Mouse (Mus musculus) thymus, postnatal 4 days (tissue): ENCODE results near the gene Olfr68.
"Not testable (repeated sequence)": the region's sequence is repeated elsewhere in the genome, so short reads cannot be mapped to it uniquely, and the experiment has no call there.

ENCODE experiments used
- DNase-seq: peaks from one replicate; pipeline ENCODE4 v3.0.0; 2021

Olfr68 gene

DNA sequence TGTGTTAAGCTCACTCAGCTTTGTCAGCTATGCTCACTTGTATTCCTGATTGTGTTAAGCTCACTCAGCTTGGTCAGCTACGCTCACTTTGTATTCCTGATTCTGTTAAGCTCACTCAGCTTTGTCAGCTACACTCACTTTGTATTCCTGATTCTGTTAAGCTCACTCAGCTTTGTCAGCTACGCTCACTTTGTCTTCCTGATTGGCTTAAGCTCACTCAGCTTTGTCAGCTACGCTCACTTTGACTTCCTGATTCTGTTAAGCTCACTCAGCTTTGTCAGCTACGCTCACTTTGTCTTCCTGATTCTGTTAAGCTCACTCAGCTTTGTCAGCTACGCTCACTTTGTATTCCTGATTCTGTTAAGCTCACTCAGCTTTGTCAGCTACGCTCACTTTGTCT is 17.3 kb downstream of the Olfr68 start:
- DNase-seq, result not testable (repeated sequence)

DNA sequence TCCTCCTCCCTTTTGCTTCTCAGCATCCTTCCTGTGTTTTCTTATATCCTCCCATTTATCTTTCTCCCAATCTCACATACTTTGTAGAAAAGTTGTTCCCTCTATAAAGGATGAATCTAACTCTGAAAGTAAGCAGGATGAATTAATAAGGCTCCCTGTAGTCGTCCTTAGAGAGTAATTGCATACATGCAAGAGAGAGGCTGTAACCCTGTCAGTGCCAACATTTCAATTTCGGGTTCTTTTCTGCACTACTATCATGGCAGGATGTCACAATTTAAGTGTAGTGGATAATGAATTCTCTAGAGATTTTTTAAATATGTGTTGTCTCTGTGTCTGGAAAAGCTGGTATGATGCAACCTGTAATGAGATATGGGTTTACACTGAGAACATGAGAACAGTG is 22.3 kb downstream of the Olfr68 start, which contains the start of gene Olfr630:
Olfr630 (minus strand) TSS at position 101 of the 400 bp plus-strand sequence.
- no peak for DNase-seq

DNA sequence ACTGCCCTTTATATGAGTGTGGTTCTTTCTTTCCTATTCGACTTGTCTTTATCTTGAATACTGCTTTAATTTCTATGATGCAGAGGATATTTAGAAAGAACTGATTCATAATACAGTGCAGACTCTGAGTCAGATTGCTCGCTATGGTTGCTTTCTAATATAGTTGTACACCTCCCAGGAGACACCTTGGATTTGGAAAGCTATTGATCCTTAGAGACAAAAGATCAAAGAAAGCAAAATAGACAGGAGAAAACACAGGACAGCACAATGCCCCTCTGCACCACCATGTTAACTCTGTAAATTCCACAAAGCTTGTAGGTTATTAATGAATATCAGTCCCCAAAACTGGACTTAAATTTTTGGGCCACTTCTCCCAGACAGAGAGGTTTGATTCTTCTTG is 34.7 kb downstream of the Olfr68 start, which contains the start of gene Olfr629:
Olfr629 (minus strand) TSS at position 101 of the 400 bp plus-strand sequence.
- no peak for DNase-seq

DNA sequence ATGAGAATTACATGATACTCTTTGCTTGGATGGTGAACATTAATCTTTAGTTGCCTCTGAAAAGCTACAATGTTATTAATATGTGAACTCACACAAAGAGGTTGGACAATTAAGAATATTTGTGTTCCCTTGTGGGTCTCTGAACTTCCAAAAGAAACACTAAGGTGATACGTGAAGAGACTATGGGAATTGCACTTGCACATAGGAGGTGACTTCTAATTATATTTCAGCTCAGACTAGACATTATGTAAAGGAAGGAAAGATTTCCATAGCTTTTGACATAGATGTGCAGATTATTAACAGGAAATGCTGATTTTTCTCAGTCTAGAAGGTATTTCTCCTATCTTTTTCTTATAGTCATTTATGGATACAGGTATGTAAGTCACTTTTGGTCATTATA is 49.4 kb downstream of the Olfr68 start, which contains the start of gene Olfr628:
Olfr628 (plus strand) TSS at position 301 of the 400 bp plus-strand sequence.
- no peak for DNase-seq
